ENCODE assay signal across 9 mouse cellular contexts in the genomic region with DNA sequence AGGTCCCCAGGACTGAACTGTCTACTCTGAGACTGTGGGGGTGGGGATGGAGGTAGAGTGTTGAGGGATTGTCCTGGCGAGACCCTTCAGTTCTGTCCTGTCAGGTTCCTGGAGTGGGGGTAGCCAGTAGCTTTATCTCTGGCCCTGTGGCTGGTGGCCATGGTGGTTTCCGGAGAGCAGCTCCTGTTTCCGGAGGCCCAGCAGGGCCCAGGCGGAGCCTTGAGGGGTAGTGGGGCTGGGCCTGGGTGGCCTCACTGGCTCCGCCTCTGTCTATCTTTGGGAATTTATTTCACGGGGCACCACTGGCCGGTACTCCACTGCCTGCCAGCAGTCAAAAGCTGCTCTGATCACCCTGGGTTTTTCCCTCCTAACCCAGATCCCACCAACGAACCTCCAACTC. TPM values are rescaled to one million over a fixed set of nuclear protein-coding genes. Genes with fewer than 3 reads are reported as not detected.
DNase-seq lines count a peak whose midpoint lies in the region; ATAC-seq and TF ChIP-seq lines count a peak whose summit lies in the region.
"Had no signal": no experiment of that assay in that cellular context is flagged by ENCODE, and none has a peak within 500 bp of the region (broad histone marks: within the 10 kb centered on the region; RNA-seq: fewer than 3 reads in every experiment).

A gene (plus strand): TSS at position 333 of the 400 bp plus-strand sequence.

- H3K4me3 ChIP-seq in heart, embryonic 11.5 days (ENCODE audit: low read depth, low read length) = no peak within 1 kb of the TSS
- peak within 1 kb of the TSS; percentile 27 to 51 (median 40) for H3K4me3 ChIP-seq in CH12.LX (replicated peaks in 1 of 3; ENCODE audit: low read depth in 2 of 3, low read length in 2 of 3, poor library complexity in 1 of 3)
- H3K4me3 ChIP-seq in liver, embryonic 11.5 days (ENCODE audit: low read depth, low read length) = peak within 1 kb of the TSS; percentile 35
- H3K4me3 ChIP-seq in midbrain, embryonic 14.5 days (replicated peaks; ENCODE audit: low read depth, low read length) = no peak within 1 kb of the TSS
- H3K4me3 ChIP-seq in forebrain, embryonic 12.5 days (replicated peaks) = no peak within 1 kb of the TSS
- H3K4me3 ChIP-seq: neural tube, embryonic 13.5 days had no signal

- H3K9ac ChIP-seq in heart, embryonic 11.5 days (ENCODE audit: low read depth, low read length) = no peak within 1 kb of the TSS
- peak within 1 kb of the TSS; percentile 24 for H3K9ac ChIP-seq in CH12.LX (ENCODE audit: insufficient read depth, low read depth)
- H3K9ac ChIP-seq in liver, embryonic 11.5 days (ENCODE audit: low read depth, low read length) = peak within 1 kb of the TSS; percentile 49
- no peak within 1 kb of the TSS for H3K9ac ChIP-seq in midbrain, embryonic 14.5 days (replicated peaks; ENCODE audit: low read length)
- H3K9ac ChIP-seq in forebrain, embryonic 12.5 days = no peak within 1 kb of the TSS
- H3K9ac ChIP-seq: neural tube, embryonic 13.5 days had no signal

- peaks cover 14% of the 10 kb centered on the region for H3K4me1 ChIP-seq in heart, embryonic 11.5 days (ENCODE audit: control insufficient read depth, insufficient read depth, low read length)
- H3K4me1 ChIP-seq in CH12.LX (ENCODE audit: control insufficient read depth in 1 of 2, insufficient read depth in 2 of 2) = peaks cover 30 to 54% of the 10 kb centered on the region in 2 experiments
- peaks cover 17% of the 10 kb centered on the region for H3K4me1 ChIP-seq in liver, embryonic 11.5 days (replicated peaks; ENCODE audit: control insufficient read depth, insufficient read depth, low read length)
- no peaks in the 10 kb centered on the region for H3K4me1 ChIP-seq in midbrain, embryonic 14.5 days (ENCODE audit: control insufficient read depth, insufficient read depth, low read length)
- no peaks in the 10 kb centered on the region for H3K4me1 ChIP-seq in forebrain, embryonic 12.5 days
- H3K4me1 ChIP-seq: neural tube, embryonic 13.5 days had no signal

- ATAC-seq in heart, embryonic 11.5 days (replicated peaks; ENCODE audit: insufficient number of reproducible peaks, low FRiP score, low TSS enrichment) = no peak; the same call in 1 of the 2 replicates
- peak; percentile 87 for ATAC-seq in granulocyte monocyte progenitor cell, adult 5-6 weeks (replicated peaks; ENCODE audit: poor library complexity, severe bottlenecking)
- ATAC-seq in liver, embryonic 11.5 days (replicated peaks; ENCODE audit: low FRiP score) = peak; percentile 77
- no peak for ATAC-seq in activated CD4-positive, CD25-positive, alpha-beta regulatory T cell, adult 4 months
- no peak for ATAC-seq in midbrain, embryonic 14.5 days (ENCODE audit: low FRiP score, low TSS enrichment)
- no peak for ATAC-seq in forebrain, embryonic 12.5 days (ENCODE audit: low FRiP score)

- no peaks in the 10 kb centered on the region for H3K36me3 ChIP-seq in heart, embryonic 11.5 days (ENCODE audit: control insufficient read depth, insufficient read depth, low read length)
- H3K36me3 ChIP-seq in CH12.LX (replicated peaks in 1 of 2; ENCODE audit: control insufficient read depth in 1 of 2, insufficient read depth in 1 of 2, low read length in 1 of 2) = peaks cover 8 to 35% of the 10 kb centered on the region in 2 experiments
- H3K36me3 ChIP-seq in liver, embryonic 11.5 days (ENCODE audit: control insufficient read depth, insufficient read depth, low read length) = no peaks in the 10 kb centered on the region
- H3K36me3 ChIP-seq in midbrain, embryonic 14.5 days (ENCODE audit: control insufficient read depth, insufficient read depth, low read length) = no peaks in the 10 kb centered on the region
- H3K36me3 ChIP-seq in forebrain, embryonic 12.5 days (replicated peaks) = no peaks in the 10 kb centered on the region
- H3K36me3 ChIP-seq: neural tube, embryonic 13.5 days had no signal

- dilution Hi-C loops in CH12.LX (cut with MboI; ENCODE audit: extremely low pct_ligation_motif_present, extremely low pct_unique_long_range_greater_than_20kb, low sequenced_read_pairs) = no loop called here

- TF ChIP-seq RAD21 in CH12.LX (IDR thresholded peaks at IDR 0.05; ENCODE audit: low read depth, low read length) = peak; percentile 25

- no peak within 1 kb of the TSS for H3K27ac ChIP-seq in heart, embryonic 11.5 days (ENCODE audit: low read depth, low read length)
- peak within 1 kb of the TSS; percentile 71 for H3K27ac ChIP-seq in CH12.LX (ENCODE audit: insufficient read depth, low read depth)
- H3K27ac ChIP-seq in liver, embryonic 11.5 days (ENCODE audit: low read depth, low read length) = peak within 1 kb of the TSS; percentile 45
- no peak within 1 kb of the TSS for H3K27ac ChIP-seq in midbrain, embryonic 14.5 days (replicated peaks; ENCODE audit: low read depth, low read length)
- H3K27ac ChIP-seq in forebrain, embryonic 12.5 days = no peak within 1 kb of the TSS
- H3K27ac ChIP-seq: neural tube, embryonic 13.5 days had no signal

- in situ Hi-C loops in CH12.LX (cut with MboI; ENCODE audit: low pct_ligation_motif_present, low pct_unique_long_range_greater_than_20kb, low sequenced_read_pairs) = no loop called here

- no peaks in the 10 kb centered on the region for H3K9me3 ChIP-seq in heart, embryonic 11.5 days (replicated peaks; ENCODE audit: control insufficient read depth, low read length)
- peaks cover 1% of the 10 kb centered on the region for H3K9me3 ChIP-seq in CH12.LX (replicated peaks; ENCODE audit: low read length)
- H3K9me3 ChIP-seq in liver, embryonic 11.5 days (ENCODE audit: control insufficient read depth, low read length) = no peaks in the 10 kb centered on the region
- no peaks in the 10 kb centered on the region for H3K9me3 ChIP-seq in midbrain, embryonic 14.5 days (ENCODE audit: control insufficient read depth, low read length)
- no peaks in the 10 kb centered on the region for H3K9me3 ChIP-seq in forebrain, embryonic 12.5 days
- H3K9me3 ChIP-seq: neural tube, embryonic 13.5 days had no signal

- 29% methylated on average over 8 of the region's 8 CpGs for WGBS in heart, embryonic 11.5 days (ENCODE audit: insufficient replicate concordance)
- whole genome bisulfite sequencing in liver, embryonic 11.5 days = 14% methylated on average over 8 of the region's 8 CpGs
- WGBS in midbrain, embryonic 14.5 days = 60% methylated on average over 8 of the region's 8 CpGs
- WGBS in forebrain, embryonic 12.5 days = 59% methylated on average over 8 of the region's 8 CpGs

- TF ChIP-seq CTCF in CH12.LX (conservative IDR thresholded peaks at IDR 0.05 in 1 of 2, IDR thresholded peaks at IDR 0.05 in 1 of 2; ENCODE audit: low read depth in 2 of 2, low read length in 2 of 2) = peak in 1 of 2 experiments; percentile 46; a peak in 2 of 4 replicates

- no peak; the same call in none of the 2 replicates for TF ChIP-seq POLR2A in CH12.LX (IDR thresholded peaks at IDR 0.05; ENCODE audit: low read depth, low read length)

- peak; percentile 59; the same call in 1 of the 2 replicates for TF ChIP-seq EP300 in CH12.LX (IDR thresholded peaks at IDR 0.05; ENCODE audit: low read length)

- no peaks in the 10 kb centered on the region for H3K27me3 ChIP-seq in heart, embryonic 11.5 days (ENCODE audit: control insufficient read depth, insufficient read depth, low read length)
- H3K27me3 ChIP-seq in CH12.LX (replicated peaks) = no peaks in the 10 kb centered on the region
- no peaks in the 10 kb centered on the region for H3K27me3 ChIP-seq in liver, embryonic 11.5 days (replicated peaks; ENCODE audit: control insufficient read depth, insufficient read depth, low read length)
- no peaks in the 10 kb centered on the region for H3K27me3 ChIP-seq in midbrain, embryonic 14.5 days (ENCODE audit: control insufficient read depth, insufficient read depth, low read length)
- no peaks in the 10 kb centered on the region; the same call in 1 of the 2 replicates for H3K27me3 ChIP-seq in forebrain, embryonic 12.5 days
- H3K27me3 ChIP-seq: neural tube, embryonic 13.5 days had no signal

- 0 out of 2 replicates have a peak within 1 kb of the TSS, but pooled peaks have one; percentile 0 for H3K4me2 ChIP-seq in heart, embryonic 11.5 days
- peak within 1 kb of the TSS; percentile 45 for H3K4me2 ChIP-seq in CH12.LX (ENCODE audit: insufficient read depth, low read depth, poor library complexity, severe bottlenecking)
- H3K4me2 ChIP-seq in liver, embryonic 11.5 days = peak within 1 kb of the TSS; percentile 62
- no peak within 1 kb of the TSS for H3K4me2 ChIP-seq in midbrain, embryonic 14.5 days (ENCODE audit: low read length)
- no peak within 1 kb of the TSS for H3K4me2 ChIP-seq in forebrain, embryonic 12.5 days
- H3K4me2 ChIP-seq: neural tube, embryonic 13.5 days had no signal

- DNase-seq in heart, adult 18-20 months = no peak
- DNase-seq in CH12.LX (ENCODE audit: extremely low read depth) = peak; percentile 78
- DNase-seq in liver, embryonic 11.5 days (ENCODE audit: low spot score) = peak; percentile 56
- DNase-seq in midbrain, embryonic 14.5 days = no peak

- H3K79me2 ChIP-seq in CH12.LX (replicated peaks; ENCODE audit: control insufficient read depth, extremely low read depth, insufficient read depth, poor library complexity, severe bottlenecking) = no peaks in the 10 kb centered on the region

TF ChIP-seq in CH12.LX, 34 proteins besides CTCF, POLR2A, EP300 and RAD21 (continues in another document):
- TF ChIP-seq NELFE (IDR thresholded peaks at IDR 0.05; ENCODE audit: low read depth, low read length) = peak; percentile 65; the same call in 1 of the 2 replicates
- TF ChIP-seq ZMIZ1 (IDR thresholded peaks at IDR 0.05; ENCODE audit: low read depth, low read length) = peak; percentile 62; the same call in 1 of the 2 replicates
- peak; percentile 45 for TF ChIP-seq SMC3 (IDR thresholded peaks at IDR 0.05; ENCODE audit: low read depth, low read length)
- TF ChIP-seq MEF2A (IDR thresholded peaks at IDR 0.05; ENCODE audit: borderline replicate concordance, low read depth, low read length) = peak; percentile 91
- TF ChIP-seq ZNF384 (IDR thresholded peaks at IDR 0.05; ENCODE audit: low read depth, low read length) = no peak
- TF ChIP-seq ZC3H11A (IDR thresholded peaks at IDR 0.05; ENCODE audit: low read depth, low read length) = no peak
- TF ChIP-seq MYC (IDR thresholded peaks at IDR 0.05; ENCODE audit: low read depth, low read length) = no peak

RNA-seq across cellular contexts. Expression of the gene that starts here (rescaled TPM):
- polyA plus RNA-seq in heart, embryonic 11.5 days (2014; fragmentation: Nextera tagmentation; extraction: Ambion mirVana) = 2.9 and 4.0 TPM in 2 replicates
- under 1 TPM; 0.25 to 0.28 TPM for total RNA-seq in heart, adult 18-20 months (2021)
- total RNA-seq in CH12.LX (2012; rRNA removed) (12.3 and 21.5 TPM in 2 replicates), CH12.LX (2014; rRNA removed) (15.9 and 18.9 TPM in 2 replicates)
- polyA plus RNA-seq in CH12.LX (2012; ENCODE audit: insufficient read length, low read depth) = 22.8 and 23.3 TPM in 2 replicates
- total RNA-seq in granulocyte monocyte progenitor cell, adult 5-6 weeks (2014; fragmentation: Nextera tagmentation) = 10.4 and 13.3 TPM in 2 replicates
- total RNA-seq in granulocyte monocyte progenitor cell, adult 5-6 weeks (2017) = 3.3 and 4.2 TPM in 2 replicates
- polyA plus RNA-seq in liver, embryonic 11.5 days (2014; fragmentation: Nextera tagmentation; extraction: Ambion mirVana) = 17.6 and 18.8 TPM in 2 replicates
- under 1 TPM in 1 of 2 experiments, not detected in 1; 0.42 TPM for polyA plus RNA-seq in activated CD4-positive, CD25-positive, alpha-beta regulatory T cell, adult 4 months (2017; shearing (Covaris generic))
- 0.36 and 0.41 TPM in 2 replicates for polyA plus RNA-seq in midbrain, embryonic 14.5 days (2014; fragmentation: Nextera tagmentation; extraction: Ambion mirVana)
- 0.52 and 0.74 TPM in 2 replicates for polyA plus RNA-seq in forebrain, embryonic 12.5 days (2016; fragmentation: Nextera tagmentation; extraction: Ambion mirVana)

Comparison
In these comparisons a context has a peak if more than half of its experiments do, and no peak if none do; other contexts are left out.
1. ATAC-seq: peak in granulocyte monocyte progenitor cell, adult 5-6 weeks (single experiment) and liver, embryonic 11.5 days (single experiment); none in heart, embryonic 11.5 days (single experiment), activated CD4-positive, CD25-positive, alpha-beta regulatory T cell, adult 4 months (single experiment), midbrain, embryonic 14.5 days (single experiment) and forebrain, embryonic 12.5 days (single experiment).
2. H3K27ac ChIP-seq: peak in CH12.LX (single experiment) and liver, embryonic 11.5 days (single experiment); none in heart, embryonic 11.5 days (single experiment), midbrain, embryonic 14.5 days (single experiment) and forebrain, embryonic 12.5 days (single experiment).
3. H3K4me2 ChIP-seq: peak in heart, embryonic 11.5 days (single experiment), CH12.LX (single experiment) and liver, embryonic 11.5 days (single experiment); none in midbrain, embryonic 14.5 days (single experiment) and forebrain, embryonic 12.5 days (single experiment).
4. H3K4me3 ChIP-seq: peak in CH12.LX (3 of 3) and liver, embryonic 11.5 days (single experiment); none in heart, embryonic 11.5 days (single experiment), midbrain, embryonic 14.5 days (single experiment) and forebrain, embryonic 12.5 days (single experiment).
5. H3K9ac ChIP-seq: peak in CH12.LX (single experiment) and liver, embryonic 11.5 days (single experiment); none in heart, embryonic 11.5 days (single experiment), midbrain, embryonic 14.5 days (single experiment) and forebrain, embryonic 12.5 days (single experiment).
6. DNase-seq: peak in CH12.LX (single experiment) and liver, embryonic 11.5 days (single experiment); none in heart, adult 18-20 months (0 of 2) and midbrain, embryonic 14.5 days (single experiment).